Mouse (Mus musculus) ES-CJ7 (cell line): ENCODE measurements around the gene Pde4b.

ENCODE experiments used
- DNase-seq: peaks from one replicate; pipeline ENCODE4 v3.0.0; 2011; ENCODE audit warnings: low read depth, low spot score

The Pde4b gene

DNA sequence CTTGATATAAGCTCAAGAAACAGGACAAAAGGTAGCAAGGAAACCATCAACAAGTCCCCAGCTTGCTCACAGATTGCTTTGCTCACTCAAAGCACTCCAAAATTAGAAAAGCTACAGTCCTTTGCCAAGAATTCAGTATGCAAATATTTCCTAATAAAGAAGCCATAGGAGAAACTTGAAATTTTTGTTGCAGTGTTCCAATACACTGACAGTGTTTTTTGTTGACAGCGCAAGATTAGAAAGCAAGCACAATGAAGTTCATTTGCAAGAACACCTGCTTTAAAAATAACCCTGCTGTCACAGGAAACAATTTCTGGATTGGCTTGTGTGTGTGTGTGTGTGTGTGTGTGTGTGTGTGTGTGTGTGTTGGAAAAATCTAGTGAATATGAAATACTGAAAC, 311.2 kb downstream of the Pde4b start:
- no peak for DNase-seq

DNA sequence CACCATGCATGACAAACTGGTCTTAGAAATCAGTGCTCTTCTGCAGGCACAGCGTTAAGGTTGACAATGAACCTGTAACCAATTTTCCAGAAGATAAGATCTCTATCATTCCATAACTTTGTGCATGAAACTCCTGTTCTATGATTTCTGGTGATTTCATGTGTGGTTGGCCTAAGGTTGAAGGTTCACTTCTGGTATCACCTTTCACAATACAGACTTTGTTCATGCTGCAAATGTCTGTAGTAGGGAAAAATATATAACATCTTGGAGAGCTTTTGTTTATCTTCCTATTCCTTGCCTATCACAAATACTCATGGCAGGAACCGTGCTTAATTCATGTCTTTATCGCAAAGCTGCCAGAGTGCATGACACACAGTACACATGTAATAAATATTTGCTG, 319.5 kb downstream of the Pde4b start:
- DNase-seq, result no peak

DNA sequence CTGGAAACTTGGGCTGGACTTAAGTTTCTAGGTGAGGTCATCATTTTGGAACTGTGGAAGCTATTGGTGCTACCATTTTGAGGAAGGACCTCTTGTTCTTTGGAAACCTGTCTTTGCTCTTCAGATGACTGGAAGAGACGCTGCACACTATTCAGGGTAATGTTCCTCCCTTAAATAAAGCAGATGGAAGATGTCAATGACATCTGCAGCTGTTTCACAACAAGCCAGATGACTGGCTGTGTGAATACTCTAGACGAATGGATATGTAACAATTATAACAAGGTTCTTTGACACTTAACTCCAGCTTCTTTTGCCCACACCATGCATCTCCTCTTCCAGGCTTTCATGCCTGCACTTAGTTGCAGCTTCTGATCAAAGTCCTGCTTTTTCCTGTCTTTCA, 320.8 kb downstream of the Pde4b start:
- DNase-seq, result no peak

DNA sequence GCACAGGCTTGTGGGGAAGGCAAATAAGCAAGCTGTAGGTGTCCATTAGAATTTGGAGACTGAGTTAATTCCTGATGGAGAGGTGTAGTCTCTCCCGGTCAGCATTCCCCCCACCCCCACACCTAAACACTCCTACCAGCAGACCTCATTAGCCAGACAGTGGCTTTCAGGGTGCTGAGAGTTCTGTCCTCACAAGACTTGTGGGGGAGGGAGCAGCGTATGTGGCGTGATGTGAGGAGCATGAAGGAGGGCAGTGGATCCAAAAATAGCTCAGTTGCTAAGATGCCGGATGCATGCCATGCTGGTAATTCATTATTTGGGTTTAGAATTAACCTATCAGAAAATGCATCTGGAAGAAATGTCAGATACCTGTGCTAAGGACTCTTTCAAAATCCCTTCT, 321.6 kb downstream of the Pde4b start:
- DNase-seq, result no peak

DNA sequence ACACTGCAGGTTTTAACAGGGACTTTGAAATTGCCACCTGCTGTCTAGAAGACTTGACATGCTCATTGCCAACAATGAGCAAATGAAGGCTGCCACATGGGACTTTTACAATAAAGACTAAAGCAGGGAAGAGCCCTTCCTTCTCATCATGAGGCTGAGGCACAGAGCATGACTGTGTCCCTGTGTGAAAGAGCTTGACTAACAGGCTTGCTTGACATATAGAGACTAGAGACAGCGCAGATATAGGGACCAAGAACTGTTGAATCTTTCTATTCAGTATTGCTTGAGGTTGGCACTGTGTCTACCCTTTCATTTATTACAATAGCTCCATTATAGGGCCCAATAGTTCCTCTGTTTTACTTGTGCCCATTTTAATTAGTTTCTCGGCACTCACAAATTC, 325.8 kb downstream of the Pde4b start:
- DNase-seq, result no peak

DNA sequence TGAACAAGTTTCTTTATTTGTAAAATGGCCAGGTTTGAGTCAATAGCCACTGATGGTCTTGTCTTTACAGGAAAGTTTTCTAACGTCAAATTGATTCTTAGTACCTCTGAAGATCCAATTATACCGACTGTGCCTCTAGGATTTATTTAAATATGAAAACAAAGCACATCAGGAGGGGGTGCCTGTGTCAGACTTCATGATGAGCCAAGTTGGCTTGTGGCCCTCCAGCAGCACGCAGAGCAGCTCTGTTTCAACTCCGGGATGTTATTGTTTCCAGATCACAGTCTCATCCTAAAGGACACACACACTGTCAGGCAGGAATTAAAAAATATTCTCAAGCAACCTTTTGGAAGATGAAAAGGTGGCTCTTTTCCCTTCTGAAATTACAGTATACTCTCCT, 326.5 kb downstream of the Pde4b start:
- no peak for DNase-seq

DNA sequence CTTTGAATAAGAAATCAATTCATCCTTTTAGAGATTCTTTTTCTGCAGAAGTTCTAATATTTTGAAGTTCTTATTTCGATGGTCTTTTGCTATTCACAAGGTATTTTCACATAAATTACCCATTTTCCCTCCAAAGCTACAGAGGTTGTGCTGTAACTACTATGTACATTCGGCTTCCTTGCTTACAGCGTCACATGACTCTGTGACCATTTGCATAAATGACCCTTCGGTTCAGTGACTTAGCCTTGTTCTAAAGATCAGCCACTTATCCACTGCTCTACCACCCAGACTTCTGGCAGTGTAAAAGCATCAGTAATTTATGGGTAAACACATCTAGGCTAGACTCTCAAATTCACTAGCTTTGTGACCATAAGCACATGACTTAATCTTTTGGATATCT, 327.3 kb downstream of the Pde4b start:
- DNase-seq, result no peak

DNA sequence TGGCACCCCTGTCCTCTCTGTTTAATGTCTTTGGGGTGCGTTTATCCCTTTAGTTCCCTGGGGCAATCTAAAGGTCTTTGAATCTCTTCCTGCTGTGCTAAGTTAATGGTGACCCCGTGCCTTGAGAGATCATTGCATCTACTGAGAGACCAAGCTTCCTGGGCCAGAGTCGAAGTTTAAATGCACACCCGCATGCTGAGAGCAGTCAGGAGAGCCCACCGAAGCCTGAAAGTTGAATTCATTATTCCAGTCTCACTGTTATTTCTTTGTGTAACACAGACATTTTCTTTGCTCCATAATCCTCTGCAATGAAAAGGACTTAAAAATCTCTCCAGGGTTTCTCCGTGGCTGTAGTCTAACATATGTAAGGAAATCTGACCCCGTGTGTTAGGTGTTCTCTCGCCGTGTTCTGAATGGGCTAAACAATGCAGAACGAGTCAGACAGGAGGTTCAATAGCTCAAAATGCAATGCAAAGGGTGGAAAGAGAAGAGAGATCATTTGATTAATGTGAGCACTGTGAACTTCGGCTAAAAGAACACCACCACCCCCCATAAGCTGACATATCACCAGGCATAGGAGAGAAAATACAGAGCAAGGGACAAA, 333.6 kb downstream of the Pde4b start:
- no peak for DNase-seq

DNA sequence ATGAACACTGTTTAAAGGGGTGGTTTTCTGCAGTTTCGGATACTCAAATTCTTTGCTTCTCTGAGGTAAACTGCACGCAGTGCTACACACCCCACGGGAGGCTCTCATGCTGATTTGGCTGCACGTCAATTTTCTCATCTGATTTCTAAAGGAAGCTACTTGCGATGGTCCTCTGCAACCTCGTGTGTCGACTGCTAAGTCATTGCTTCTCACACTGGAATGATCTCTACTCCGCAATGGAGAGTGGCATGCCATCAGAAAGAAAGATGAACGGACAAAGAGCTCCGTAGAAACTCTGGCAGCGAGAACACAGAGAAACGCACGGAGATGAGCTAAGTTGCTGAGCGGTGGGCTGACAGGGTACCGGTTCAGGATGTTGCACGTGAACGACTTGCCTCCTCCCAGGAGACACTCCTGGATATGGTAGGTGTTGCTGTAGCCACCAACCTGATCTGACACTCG, 334.1 kb downstream of the Pde4b start:
- DNase-seq, result no peak

DNA sequence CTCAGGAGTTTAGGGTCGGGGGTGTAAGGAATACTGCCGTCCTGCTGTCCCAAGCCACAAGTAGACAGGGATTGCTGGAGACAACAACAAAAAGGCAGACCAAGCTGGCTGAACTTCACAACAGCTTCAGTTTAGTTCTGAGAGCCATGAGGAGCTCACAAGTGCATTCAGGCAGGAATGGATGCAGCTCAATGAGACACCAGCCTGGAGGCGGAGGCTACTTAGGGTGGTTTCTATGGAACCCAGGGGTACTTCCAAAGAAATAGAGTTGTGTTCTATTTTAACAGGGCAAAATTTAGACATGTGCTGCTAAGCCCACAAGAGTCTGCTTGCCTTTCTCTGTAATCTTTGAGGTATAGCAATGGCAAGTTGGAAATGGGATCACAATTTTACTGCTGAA, 336.8 kb downstream of the Pde4b start:
- DNase-seq, result no peak

DNA sequence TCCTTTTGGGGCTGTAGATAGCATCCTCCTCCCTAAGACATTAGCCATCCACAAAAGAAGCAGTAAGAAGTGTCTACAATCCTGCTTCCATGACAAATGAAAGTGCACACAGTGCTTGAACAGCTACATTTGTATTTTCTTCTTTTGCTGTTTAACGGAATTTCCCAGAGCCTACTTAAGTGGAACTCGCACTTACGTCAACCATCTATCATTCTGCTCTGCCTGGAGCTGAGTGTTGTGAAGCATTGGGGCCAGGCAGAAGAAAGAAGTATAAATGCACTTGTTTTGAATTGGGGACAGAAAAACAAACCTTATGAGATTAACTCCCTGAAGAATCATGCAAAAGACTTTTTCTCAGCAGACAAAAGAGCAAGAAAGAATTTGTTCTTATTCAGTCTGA, 338.1 kb downstream of the Pde4b start:
- no peak for DNase-seq

DNA sequence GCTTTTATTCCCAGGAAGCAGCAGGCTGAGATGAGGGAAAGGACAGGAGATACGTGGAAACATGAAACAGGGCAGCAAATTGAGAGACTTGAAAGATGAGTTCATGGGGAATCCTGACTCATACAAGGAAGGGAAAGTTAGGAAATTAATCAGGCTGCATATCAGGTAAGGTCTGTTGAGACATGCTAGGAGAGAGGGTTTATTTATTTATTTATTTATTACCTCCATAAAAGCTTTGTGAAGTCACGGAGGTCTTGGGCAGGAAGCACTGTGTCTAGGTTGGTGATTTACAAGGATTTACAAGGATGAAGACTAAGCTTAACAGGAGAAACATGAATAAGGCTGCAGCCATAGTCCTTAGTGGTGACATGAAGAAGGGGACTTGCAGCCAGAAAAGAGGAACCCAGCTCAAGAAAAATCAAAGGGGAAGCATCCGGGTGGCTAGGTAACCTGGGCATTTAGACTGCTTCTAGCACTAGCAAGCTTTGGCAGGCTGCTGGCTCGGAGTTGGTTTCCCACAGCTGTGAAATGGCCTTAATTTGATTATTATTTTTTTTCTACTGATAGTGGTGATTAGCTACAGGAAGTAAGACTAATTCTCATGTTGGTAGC, 342.5 kb downstream of the Pde4b start:
- no peak for DNase-seq

DNA sequence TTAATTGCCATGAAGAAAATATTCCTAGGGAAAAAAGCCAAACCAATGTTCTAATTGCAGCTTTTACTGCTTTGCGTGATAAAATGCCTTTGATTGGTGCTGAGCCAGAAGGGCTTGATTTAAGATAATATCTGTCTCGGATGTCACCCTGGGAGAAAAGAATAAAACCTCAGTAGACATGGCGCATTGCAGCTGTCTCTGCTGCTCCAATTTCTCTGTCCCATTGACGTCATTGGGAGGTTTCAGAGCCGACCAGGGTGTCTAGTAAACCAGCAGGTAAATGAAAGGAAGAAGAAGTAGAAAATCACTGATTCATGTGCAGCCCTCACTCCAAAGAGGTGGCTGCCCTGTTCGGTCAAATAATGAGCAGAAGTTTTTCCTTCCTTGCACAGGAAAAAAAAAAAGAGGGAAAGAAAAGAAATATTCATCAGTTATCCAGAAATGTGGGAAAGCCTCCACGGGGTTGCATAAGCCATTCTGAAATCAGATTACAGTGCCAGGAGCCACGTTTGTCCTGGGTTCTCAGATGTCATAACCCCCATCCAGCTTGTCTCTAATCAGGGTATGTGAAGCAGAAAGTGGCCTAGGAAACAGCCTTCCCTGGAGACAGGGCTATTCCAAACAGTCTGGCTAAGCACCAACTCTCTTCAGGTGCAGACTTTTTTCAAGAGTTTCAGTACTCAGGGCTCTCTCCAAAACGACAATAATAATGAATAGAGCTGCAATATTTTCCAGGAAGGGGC, 344.9 kb downstream of the Pde4b start:
- DNase-seq, result no peak

DNA sequence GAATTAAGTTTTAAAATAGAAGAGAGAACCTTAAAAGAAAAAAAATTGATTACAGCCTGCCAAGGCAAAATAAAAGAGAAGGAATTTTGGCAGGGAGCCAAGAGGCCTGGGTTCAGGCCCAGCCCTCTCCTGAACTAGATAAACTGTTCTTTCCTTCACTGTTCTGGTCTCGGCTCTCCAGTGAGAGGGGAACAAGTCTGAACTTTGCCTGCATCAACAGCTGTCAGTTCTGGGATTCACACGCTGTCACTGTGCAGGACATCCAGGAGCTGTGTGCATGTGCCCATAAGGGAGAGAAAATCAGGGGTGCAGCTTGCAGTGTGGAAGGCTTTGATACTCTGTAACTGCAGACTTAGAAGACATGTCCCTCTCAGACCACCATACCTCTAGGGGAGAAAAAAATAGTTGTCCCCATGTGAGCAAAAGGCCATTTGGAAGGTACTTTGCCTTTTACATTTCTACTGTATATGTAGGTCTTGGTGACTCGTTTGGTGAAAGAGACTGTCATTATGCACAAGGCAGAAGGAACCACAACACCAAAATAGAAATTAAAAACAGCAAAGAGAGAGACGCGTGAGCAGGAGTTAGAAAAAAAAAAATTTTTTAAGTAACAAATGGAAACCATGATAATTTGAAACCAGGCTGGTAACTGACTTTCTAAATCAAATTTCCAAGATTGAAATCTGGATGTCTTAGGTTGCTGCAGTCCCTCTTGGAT, 352.2 kb downstream of the Pde4b start:
- DNase-seq, result no peak

DNA sequence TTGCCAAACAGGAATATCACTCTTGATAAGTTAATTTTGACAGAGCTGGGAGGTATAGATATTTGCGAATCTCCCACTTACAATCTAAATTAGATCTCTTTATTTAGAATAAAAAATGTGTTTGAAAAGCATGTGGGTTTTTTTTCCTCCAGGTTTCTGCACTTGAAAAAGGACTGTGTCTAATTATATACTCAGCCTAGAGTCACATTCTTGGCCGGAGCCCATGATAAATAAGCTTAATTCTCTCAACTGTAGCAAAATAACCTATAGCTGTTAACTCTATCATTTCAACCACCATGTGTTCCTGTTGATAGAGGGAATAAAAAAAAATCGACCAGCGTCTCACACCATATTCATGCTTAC, 352.8 kb downstream of the Pde4b start:
- DNase-seq, result no peak

DNA sequence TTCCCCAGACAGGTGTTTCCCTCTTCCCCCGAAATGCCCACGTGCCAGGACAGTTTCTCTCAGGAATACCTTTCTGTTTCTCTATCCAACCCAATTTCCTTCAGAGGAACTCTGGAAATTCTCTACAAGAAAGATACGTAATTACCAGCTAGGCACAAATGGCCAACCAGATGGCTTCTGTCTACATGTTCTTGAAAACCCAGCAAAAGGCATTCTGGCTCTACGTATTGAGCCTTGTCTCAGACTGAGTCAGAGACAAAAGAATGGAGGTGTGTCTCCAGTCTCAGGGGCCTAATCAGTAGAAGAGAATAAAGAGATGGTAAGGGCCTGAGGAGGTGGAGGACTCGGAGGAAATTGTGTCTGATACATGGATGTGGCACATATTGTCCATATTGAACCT, 356.2 kb downstream of the Pde4b start:
- DNase-seq, result no peak

DNA sequence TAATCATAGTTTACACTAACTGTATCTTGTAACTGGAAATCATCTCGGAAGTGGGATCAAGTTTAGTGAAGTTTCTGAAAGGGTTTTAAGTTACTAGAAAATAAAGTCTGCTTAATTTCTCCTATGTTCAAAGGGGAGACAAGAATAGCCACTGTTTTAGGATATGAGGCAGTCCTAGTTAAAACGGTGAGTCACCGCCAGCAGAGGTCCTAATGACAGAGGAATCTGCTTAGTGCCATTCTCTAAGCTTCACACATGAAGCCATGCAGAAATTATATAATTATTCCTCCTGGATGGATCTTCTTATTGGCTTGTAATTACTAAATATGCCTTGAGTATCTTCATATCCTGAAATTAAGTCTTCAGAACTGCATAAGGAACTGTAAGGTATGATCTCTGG, 357.2 kb downstream of the Pde4b start:
- DNase-seq, result no peak

DNA sequence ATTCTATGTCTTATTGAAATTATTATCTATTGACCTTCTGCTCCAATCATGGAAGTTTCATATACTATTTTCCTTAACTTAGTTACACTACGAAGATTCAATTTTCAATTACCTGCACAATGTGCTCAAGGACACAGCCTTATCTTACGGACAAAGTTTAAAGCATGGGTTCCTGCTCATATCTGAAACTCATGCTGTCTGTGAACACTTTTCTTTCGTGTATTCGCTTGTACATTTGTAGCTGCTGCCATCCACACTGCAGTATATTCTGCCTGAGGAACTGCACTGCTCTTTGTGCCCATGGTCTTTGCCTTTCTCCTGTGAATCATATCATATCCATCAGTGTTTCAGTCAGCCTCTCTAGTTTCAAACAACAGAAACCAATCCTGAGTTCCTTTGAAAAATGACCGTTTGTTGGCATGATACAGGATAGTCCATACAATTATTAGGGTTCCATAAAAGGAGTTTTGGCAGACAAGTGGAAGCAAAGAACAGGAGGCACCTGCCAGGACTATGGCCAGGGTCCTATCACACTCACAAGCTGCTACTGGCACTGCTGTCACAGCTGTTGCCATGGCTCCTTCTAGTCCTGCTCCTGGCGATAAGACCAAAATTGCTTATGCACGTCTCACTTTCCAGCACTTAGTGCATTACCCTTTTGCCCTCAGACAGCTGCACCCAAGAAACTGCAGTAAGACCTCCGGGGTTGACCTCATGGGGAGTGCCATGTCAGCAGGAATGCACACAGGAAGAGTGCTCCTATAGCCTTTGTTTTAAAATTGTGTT, 359.0 kb downstream of the Pde4b start:
- DNase-seq, result no peak

DNA sequence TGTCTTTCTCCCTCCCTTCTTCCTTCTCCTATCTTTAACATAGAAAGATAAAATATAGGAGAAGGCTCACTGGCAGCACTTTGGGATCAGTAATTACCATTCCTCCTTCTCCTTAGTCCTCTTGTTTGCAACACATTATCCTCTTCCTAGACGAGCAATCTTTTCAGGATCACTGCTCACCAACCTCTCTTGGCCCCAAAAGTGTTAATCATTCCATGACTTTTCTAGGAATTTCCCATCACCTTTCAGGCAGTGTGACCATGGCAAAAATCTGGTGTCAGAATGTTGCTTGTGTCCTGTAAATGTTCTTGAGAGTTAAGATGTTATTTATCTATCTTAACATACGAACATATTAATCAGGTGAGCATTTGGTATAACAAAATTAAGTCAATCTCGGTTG, 369.1 kb downstream of the Pde4b start:
- no peak for DNase-seq

DNA sequence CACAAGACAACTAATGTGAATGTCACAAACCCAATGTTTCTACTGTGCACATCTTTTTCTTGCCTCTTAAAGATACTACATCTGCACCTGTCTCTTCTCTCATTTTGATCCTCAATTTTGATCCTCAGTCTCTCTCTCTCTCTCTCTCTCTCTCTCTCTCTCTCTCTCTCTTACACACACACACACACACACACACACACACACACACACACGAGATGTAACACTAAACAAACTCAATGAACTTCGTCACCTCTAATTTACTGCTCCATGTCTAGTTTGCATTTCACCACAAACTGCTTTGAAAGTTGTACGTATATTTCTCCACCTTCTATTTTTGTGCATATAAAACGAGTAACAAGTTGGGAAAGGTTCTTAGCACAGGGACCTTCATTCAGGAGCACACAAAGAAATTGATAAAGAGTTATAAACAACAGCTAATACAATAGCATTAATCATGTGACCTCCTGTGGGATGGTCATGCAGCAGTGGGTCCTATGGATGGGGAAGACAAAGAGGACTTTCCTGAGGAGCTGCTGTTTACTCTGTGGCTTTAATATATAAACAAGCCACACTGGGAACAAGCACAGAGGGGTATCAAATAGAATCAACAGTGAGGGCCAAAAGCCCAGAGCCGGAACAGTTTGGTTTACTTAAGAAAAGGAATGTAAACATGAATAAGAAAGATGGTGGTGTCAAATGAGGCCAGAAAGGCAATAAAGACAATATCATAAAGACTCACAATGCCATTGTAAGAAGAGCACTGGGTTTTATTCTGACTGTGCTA, 372.1 kb downstream of the Pde4b start:
- DNase-seq, result no peak

DNA sequence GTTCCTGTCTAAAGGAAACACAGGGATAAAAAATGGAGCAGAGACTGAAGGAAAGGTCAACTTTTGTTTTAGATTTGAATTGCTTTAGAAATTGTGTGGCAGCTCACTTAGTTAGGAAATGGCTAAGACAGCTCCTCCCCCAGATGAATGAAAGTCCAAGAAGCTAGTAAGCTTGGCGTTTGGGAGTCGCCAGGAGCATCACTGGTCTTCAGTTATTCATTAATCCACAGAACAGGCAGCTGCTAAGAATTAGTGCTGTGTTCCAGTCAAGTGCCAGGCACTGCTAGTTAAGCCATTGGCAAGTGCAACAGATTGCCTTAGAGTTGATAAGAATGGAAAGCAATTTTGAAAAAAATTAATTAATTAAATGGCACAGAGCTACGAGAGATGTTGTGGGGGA, 390.8 kb downstream of the Pde4b start:
- no peak for DNase-seq
